Mouse (Mus musculus) stomach, postnatal 0 days (tissue): ENCODE measurements around the gene Filip1.

Experiments
- CTCF ChIP-seq: IDR thresholded peaks from 2 replicates; pipeline ENCODE4 v1.5.1; 2016; ENCODE audit warnings: antibody characterized with exemption, low read depth, mild to moderate bottlenecking, moderate library complexity
- EP300 ChIP-seq: optimal IDR thresholded peaks from 2 replicates; pipeline ENCODE3; 2016; ENCODE audit warnings: antibody characterized with exemption

GRCm38 (mm10) chr9:79971619-79972018 is 41.0 kb downstream of the Filip1 start:
- TF ChIP-seq CTCF (no peak), EP300 (peak; percentile 19)
